Mouse (Mus musculus): ENCODE measurements at regions not wholly inside any gene's neighbourhood (a gene's known extent, or its start where the extent isn't known, plus 50 kb on each side); places are given as distances from the start of the nearest gene placed in this dataset.

- Histone ChIP-seq H3K27me3 (replicated peaks; ENCODE audit: control insufficient read depth, insufficient read depth, low read length) (no peaks in the 10 kb centered on the region), H3K4me3 (ENCODE audit: insufficient read depth, low read depth, low read length) (no peak overlapping the region), H3K4me1 (ENCODE audit: control insufficient read depth, insufficient read depth, low read length) (peaks cover 4% of the 10 kb centered on the region; the same call in 1 of the 2 replicates), H3K27ac (ENCODE audit: insufficient read depth, low read depth, low read length) (no peak overlapping the region), H3K36me3 (ENCODE audit: control insufficient read depth, insufficient read depth, low read length) (no peaks in the 10 kb centered on the region)
- TF ChIP-seq POLR2A (IDR thresholded peaks at IDR 0.05; ENCODE audit: low read depth, low read length) (no peak), CTCF (conservative IDR thresholded peaks at IDR 0.05; ENCODE audit: insufficient read depth, insufficient read length, low read depth, low read length) (no peak)
- no peak for DNase-seq
- WGBS: 87% methylated on average over 4 of the region's 4 CpGs
Observed at GRCm38 (mm10) chr17:45916937-45917336, 115.2 kb downstream of the Vegfa start.

GRCm38 (mm10) chr17:45914706-45915240, 117.4 kb downstream of the Vegfa start:
- 65% methylated on average over 9 of the region's 9 CpGs for WGBS
- Histone ChIP-seq H3K4me3 (ENCODE audit: insufficient read depth, low read depth, low read length) (no peak overlapping the region), H3K36me3 (ENCODE audit: control insufficient read depth, insufficient read depth, low read length) (no peaks in the 10 kb centered on the region), H3K27ac (ENCODE audit: insufficient read depth, low read depth, low read length) (no peak overlapping the region), H3K27me3 (replicated peaks; ENCODE audit: control insufficient read depth, insufficient read depth, low read length) (no peaks in the 10 kb centered on the region), H3K4me1 (ENCODE audit: control insufficient read depth, insufficient read depth, low read length) (peaks cover 4% of the 10 kb centered on the region; the same call in 1 of the 2 replicates)
- DNase-seq: no peak
- TF ChIP-seq CTCF (conservative IDR thresholded peaks at IDR 0.05; ENCODE audit: insufficient read depth, insufficient read length, low read depth, low read length) (no peak), POLR2A (IDR thresholded peaks at IDR 0.05; ENCODE audit: low read depth, low read length) (no peak)

- TF ChIP-seq CTCF (conservative IDR thresholded peaks at IDR 0.05; ENCODE audit: insufficient read depth, insufficient read length, low read depth, low read length): no peak
- no peak for TF ChIP-seq POLR2A (IDR thresholded peaks at IDR 0.05; ENCODE audit: low read depth, low read length)
- DNase-seq: no peak
- WGBS: 96% methylated on average over 1 of the region's 1 CpGs
Observed at GRCm38 (mm10) chr17:45914237-45914636, 117.9 kb downstream of the Vegfa start.

GRCm38 (mm10) chr17:45913671-45914070, 118.5 kb downstream of the Vegfa start:
- H3K27ac ChIP-seq (ENCODE audit: insufficient read depth, low read depth, low read length): no peak overlapping the region
- no peak for DNase-seq
- H3K4me1 ChIP-seq (ENCODE audit: control insufficient read depth, insufficient read depth, low read length): peaks cover 4% of the 10 kb centered on the region; the same call in 1 of the 2 replicates
- TF ChIP-seq POLR2A (IDR thresholded peaks at IDR 0.05; ENCODE audit: low read depth, low read length) (no peak), CTCF (conservative IDR thresholded peaks at IDR 0.05; ENCODE audit: insufficient read depth, insufficient read length, low read depth, low read length) (no peak)
- H3K36me3 ChIP-seq (ENCODE audit: control insufficient read depth, insufficient read depth, low read length): no peaks in the 10 kb centered on the region
- H3K4me3 ChIP-seq (ENCODE audit: insufficient read depth, low read depth, low read length): no peak overlapping the region
- no peaks in the 10 kb centered on the region for H3K27me3 ChIP-seq (replicated peaks; ENCODE audit: control insufficient read depth, insufficient read depth, low read length)
- 93% methylated on average over 4 of the region's 4 CpGs for WGBS

More at GRCm38 (mm10) chr17:45914237-45914636, 117.9 kb downstream of the Vegfa start:
- peaks cover 4% of the 10 kb centered on the region; the same call in 1 of the 2 replicates for H3K4me1 ChIP-seq (ENCODE audit: control insufficient read depth, insufficient read depth, low read length)
- no peaks in the 10 kb centered on the region for H3K36me3 ChIP-seq (ENCODE audit: control insufficient read depth, insufficient read depth, low read length)
- no peak overlapping the region for H3K4me3 ChIP-seq (ENCODE audit: insufficient read depth, low read depth, low read length)
- no peak overlapping the region for H3K27ac ChIP-seq (ENCODE audit: insufficient read depth, low read depth, low read length)
- no peaks in the 10 kb centered on the region for H3K27me3 ChIP-seq (replicated peaks; ENCODE audit: control insufficient read depth, insufficient read depth, low read length)

GRCm38 (mm10) chr17:45912165-45912564, 120.0 kb downstream of the Vegfa start:
- DNase-seq: no peak
- Histone ChIP-seq H3K36me3 (ENCODE audit: control insufficient read depth, insufficient read depth, low read length) (no peaks in the 10 kb centered on the region), H3K27me3 (replicated peaks; ENCODE audit: control insufficient read depth, insufficient read depth, low read length) (no peaks in the 10 kb centered on the region), H3K27ac (ENCODE audit: insufficient read depth, low read depth, low read length) (no peak overlapping the region), H3K4me3 (ENCODE audit: insufficient read depth, low read depth, low read length) (no peak overlapping the region), H3K4me1 (ENCODE audit: control insufficient read depth, insufficient read depth, low read length) (peaks cover 4% of the 10 kb centered on the region; the same call in 1 of the 2 replicates)
- 86% methylated on average over 3 of the region's 3 CpGs for WGBS
- no peak for TF ChIP-seq CTCF (conservative IDR thresholded peaks at IDR 0.05; ENCODE audit: insufficient read depth, insufficient read length, low read depth, low read length)
- TF ChIP-seq POLR2A (IDR thresholded peaks at IDR 0.05; ENCODE audit: low read depth, low read length): no peak

GRCm38 (mm10) chr17:45911201-45911731, 120.9 kb downstream of the Vegfa start:
- H3K27ac ChIP-seq (ENCODE audit: insufficient read depth, low read depth, low read length): no peak overlapping the region
- no peak for TF ChIP-seq CTCF (conservative IDR thresholded peaks at IDR 0.05; ENCODE audit: insufficient read depth, insufficient read length, low read depth, low read length)
- no peak for TF ChIP-seq POLR2A (IDR thresholded peaks at IDR 0.05; ENCODE audit: low read depth, low read length)
- WGBS: 93% methylated on average over 13 of the region's 13 CpGs
- no peaks in the 10 kb centered on the region for H3K36me3 ChIP-seq (ENCODE audit: control insufficient read depth, insufficient read depth, low read length)
- no peak overlapping the region for H3K4me3 ChIP-seq (ENCODE audit: insufficient read depth, low read depth, low read length)
- no peaks in the 10 kb centered on the region for H3K27me3 ChIP-seq (replicated peaks; ENCODE audit: control insufficient read depth, insufficient read depth, low read length)
- no peak for DNase-seq
- peaks cover 4% of the 10 kb centered on the region; the same call in 1 of the 2 replicates for H3K4me1 ChIP-seq (ENCODE audit: control insufficient read depth, insufficient read depth, low read length)

- H3K36me3 ChIP-seq (ENCODE audit: control insufficient read depth, insufficient read depth, low read length): no peaks in the 10 kb centered on the region
- H3K4me1 ChIP-seq (ENCODE audit: control insufficient read depth, insufficient read depth, low read length): peaks cover 4% of the 10 kb centered on the region; the same call in 1 of the 2 replicates
- H3K27ac ChIP-seq (ENCODE audit: insufficient read depth, low read depth, low read length): no peak overlapping the region
- no peaks in the 10 kb centered on the region for H3K27me3 ChIP-seq (replicated peaks; ENCODE audit: control insufficient read depth, insufficient read depth, low read length)
- TF ChIP-seq POLR2A (IDR thresholded peaks at IDR 0.05; ENCODE audit: low read depth, low read length): no peak
- TF ChIP-seq CTCF (conservative IDR thresholded peaks at IDR 0.05; ENCODE audit: insufficient read depth, insufficient read length, low read depth, low read length): no peak
- H3K4me3 ChIP-seq (ENCODE audit: insufficient read depth, low read depth, low read length): no peak overlapping the region
- 90% methylated on average over 3 of the region's 3 CpGs for WGBS
- DNase-seq: no peak
Observed at GRCm38 (mm10) chr17:45910245-45910644, 121.9 kb downstream of the Vegfa start.

Data from kidney, adult 2 months (tissue).